Comparison of ENCODE assay signal across 15 mouse cellular contexts in the genomic region with DNA sequence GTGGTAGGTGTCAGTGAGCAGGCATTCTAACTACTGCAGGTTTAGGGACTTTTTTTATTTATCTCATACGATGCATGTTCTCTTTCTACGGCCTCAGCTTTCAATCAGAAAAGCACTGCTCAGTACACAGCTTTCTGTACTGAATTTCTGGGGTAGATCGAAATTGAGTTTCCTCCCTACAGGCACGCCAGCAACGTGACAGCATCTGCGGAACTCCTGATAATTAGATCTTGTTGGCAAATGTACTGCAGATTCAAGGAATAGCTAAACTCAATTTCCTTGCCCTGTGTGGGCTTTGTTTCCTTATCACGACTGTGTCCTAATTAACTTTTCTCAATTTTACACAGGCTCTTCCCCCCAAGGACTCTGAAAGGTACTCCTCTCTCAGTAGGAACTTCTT.
"Had no signal": no experiment of that assay in that cellular context is flagged by ENCODE, and none has a peak within 500 bp of the region (broad histone marks: within the 10 kb centered on the region; RNA-seq: fewer than 3 reads in every experiment).

No protein-coding gene starts in this region.

- H3K9me3 ChIP-seq: liver, embryonic 13.5 days; neural tube, embryonic 13.5 days had no signal

- H3K4me2 ChIP-seq: liver, embryonic 13.5 days; midbrain, embryonic 11.5 days; neural tube, embryonic 13.5 days had no signal

- H3K36me3 ChIP-seq: liver, embryonic 13.5 days; neural tube, embryonic 13.5 days had no signal

- H3K9ac ChIP-seq: liver, embryonic 13.5 days; neural tube, embryonic 13.5 days had no signal

- H3K4me1 ChIP-seq: liver, embryonic 13.5 days; neural tube, embryonic 13.5 days had no signal

- H3K4me3 ChIP-seq: left cerebral cortex, adult 2 months; liver, embryonic 13.5 days; neural tube, embryonic 13.5 days had no signal

- H3K27me3 ChIP-seq: liver, embryonic 13.5 days; neural tube, embryonic 13.5 days had no signal

- H3K27ac ChIP-seq: kidney, postnatal 0 days; left cerebral cortex, adult 2 months; liver, embryonic 13.5 days; neural tube, embryonic 13.5 days; stomach, postnatal 0 days had no signal

- DNase-seq: kidney, adult 2 months; kidney, postnatal 36 days; layer of hippocampus, postnatal 36 days; liver, embryonic 13.5 days; lung, adult 2 months; lung, postnatal 14 days; lung, postnatal 4 days; thymus, adult 2 months; thymus, postnatal 14 days; thymus, postnatal 4 days had no signal
